Comparison of ENCODE assay signal across 9 mouse cellular contexts in the genomic region with DNA sequence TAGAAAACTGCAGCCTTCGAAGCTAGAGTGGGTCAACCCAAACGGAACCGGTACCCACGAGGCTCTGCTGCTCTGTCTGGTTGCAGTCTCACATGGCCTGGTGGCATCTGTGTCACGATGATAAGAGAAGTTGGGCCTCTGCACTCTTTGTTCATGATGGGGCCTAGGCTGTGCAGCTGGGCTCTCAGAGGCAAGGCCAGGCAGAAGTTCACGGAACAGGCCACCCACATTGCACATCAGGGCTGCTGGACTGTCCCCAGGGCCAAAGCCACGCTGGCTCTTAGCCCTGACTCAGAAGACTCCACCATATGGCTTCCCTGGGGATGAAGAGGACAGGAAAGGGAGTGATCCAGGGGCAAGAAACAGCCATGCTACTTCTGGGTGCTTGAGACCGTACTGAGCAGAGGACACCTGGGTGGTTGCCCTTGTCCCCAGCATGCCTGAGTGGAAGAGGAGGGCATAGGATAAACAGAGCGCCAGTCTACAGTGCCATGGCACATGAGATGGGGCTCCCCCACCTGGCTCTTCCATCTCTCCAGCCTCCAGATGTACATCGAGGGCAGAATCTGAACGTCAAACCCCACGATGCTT.
DNase-seq lines count a peak whose midpoint lies in the region; ATAC-seq and TF ChIP-seq lines count a peak whose summit lies in the region.
"Had no signal": no experiment of that assay in that cellular context is flagged by ENCODE, and none has a peak within 500 bp of the region (broad histone marks: within the 10 kb centered on the region; RNA-seq: fewer than 3 reads in every experiment).

No protein-coding gene starts in this region.

- H3K27ac ChIP-seq in neural tube, embryonic 13.5 days (replicated peaks) = peak overlapping the region; percentile 74
- H3K27ac ChIP-seq in heart, adult 2 months = no peak overlapping the region
- H3K27ac ChIP-seq in limb, embryonic 11.5 days (replicated peaks; ENCODE audit: low read depth, low read length) = 0 out of 2 replicates have a peak overlapping the region, but pooled peaks have one; percentile 8
- peak overlapping the region; percentile 71 for H3K27ac ChIP-seq in stomach, embryonic 16.5 days (ENCODE audit: low read length)
- H3K27ac ChIP-seq: macrophage had no signal

- intact Hi-C loops in heart, adult 2 months (cut with DNase I) = no loop called here

- no peak overlapping the region for H3K4me3 ChIP-seq in neural tube, embryonic 13.5 days
- no peak overlapping the region for H3K4me3 ChIP-seq in heart, adult 2 months
- H3K4me3 ChIP-seq in limb, embryonic 11.5 days (ENCODE audit: low read depth, low read length) = no peak overlapping the region
- H3K4me3 ChIP-seq in stomach, embryonic 16.5 days (replicated peaks; ENCODE audit: low read length) = no peak overlapping the region

- H3K4me1 ChIP-seq in neural tube, embryonic 13.5 days (replicated peaks) = peaks cover 32% of the 10 kb centered on the region
- H3K4me1 ChIP-seq in heart, adult 2 months (ENCODE audit: control insufficient read depth, insufficient read depth, low read length) = peaks cover 5% of the 10 kb centered on the region
- peaks cover 7% of the 10 kb centered on the region for H3K4me1 ChIP-seq in limb, embryonic 11.5 days (ENCODE audit: control insufficient read depth, insufficient read depth, low read length)
- H3K4me1 ChIP-seq in stomach, embryonic 16.5 days (ENCODE audit: control insufficient read depth, insufficient read depth, low read length) = peaks cover 26% of the 10 kb centered on the region

- H3K79me2 ChIP-seq in heart, adult 2 months (replicated peaks; ENCODE audit: control insufficient read depth, insufficient read depth, low read length) = no peaks in the 10 kb centered on the region

- WGBS in neural tube, embryonic 13.5 days = 70% methylated on average over 12 of the region's 12 CpGs
- 42% methylated on average over 12 of the region's 12 CpGs for WGBS in heart, adult 2 months
- WGBS in limb, embryonic 11.5 days = 69% methylated on average over 12 of the region's 12 CpGs
- 53% methylated on average over 12 of the region's 12 CpGs for WGBS in stomach, embryonic 16.5 days

- no peaks in the 10 kb centered on the region for H3K36me3 ChIP-seq in neural tube, embryonic 13.5 days
- H3K36me3 ChIP-seq in heart, adult 2 months (ENCODE audit: control insufficient read depth, insufficient read depth, low read length) = no peaks in the 10 kb centered on the region
- H3K36me3 ChIP-seq in limb, embryonic 11.5 days (ENCODE audit: control insufficient read depth, insufficient read depth, low read length) = no peaks in the 10 kb centered on the region
- no peaks in the 10 kb centered on the region for H3K36me3 ChIP-seq in stomach, embryonic 16.5 days (ENCODE audit: control insufficient read depth, insufficient read depth, low read length)

- ATAC-seq in neural tube, embryonic 13.5 days (ENCODE audit: low read depth) = peak; percentile 21; the same call in 1 of the 2 replicates
- peak; percentile 13; the same call in 1 of the 2 replicates for ATAC-seq in limb, embryonic 11.5 days (ENCODE audit: insufficient number of reproducible peaks, low FRiP score, low TSS enrichment, low read depth)
- no peak for ATAC-seq in stomach, embryonic 16.5 days (ENCODE audit: insufficient read depth, low FRiP score)

- no peak for TF ChIP-seq CTCF in heart, adult 2 months (IDR thresholded peaks at IDR 0.05)

- no peak overlapping the region for H3K9ac ChIP-seq in neural tube, embryonic 13.5 days
- no peak overlapping the region for H3K9ac ChIP-seq in heart, adult 2 months (ENCODE audit: low read depth, low read length)
- no peak overlapping the region for H3K9ac ChIP-seq in limb, embryonic 11.5 days (ENCODE audit: low read length)
- no peak overlapping the region for H3K9ac ChIP-seq in stomach, embryonic 16.5 days (ENCODE audit: low read length)

- TF ChIP-seq POLR2A in heart, adult 2 months (IDR thresholded peaks at IDR 0.05; ENCODE audit: insufficient read depth, low read depth, low read length) = no peak

- no peak overlapping the region for H3K4me2 ChIP-seq in neural tube, embryonic 13.5 days
- no peak overlapping the region for H3K4me2 ChIP-seq in limb, embryonic 11.5 days (ENCODE audit: low read depth, severe bottlenecking)
- H3K4me2 ChIP-seq in stomach, embryonic 16.5 days (ENCODE audit: low read depth, low read length) = no peak overlapping the region

- 0 out of 2 replicates have a peak, but pooled peaks have one; percentile 11 for TF ChIP-seq EP300 in heart, adult 2 months (IDR thresholded peaks at IDR 0.05; ENCODE audit: insufficient read depth, low read depth, low read length)

- DNase-seq in neural tube, embryonic 10.5 days (ENCODE audit: extremely low spot score, low spot score) = no peak
- peak; percentile 51 to 65 for DNase-seq in heart, adult 2 months
- DNase-seq in limb, embryonic 11.5 days (ENCODE audit: low spot score) = no peak
- no peak for DNase-seq in urinary bladder, postnatal 14 days (ENCODE audit: low spot score)
- no peak for DNase-seq in cerebellum, adult 11 months
- DNase-seq in thymus, postnatal 0 days (ENCODE audit: low spot score) = no peak

- no peaks in the 10 kb centered on the region for H3K9me3 ChIP-seq in neural tube, embryonic 13.5 days
- H3K9me3 ChIP-seq in limb, embryonic 11.5 days (ENCODE audit: control insufficient read depth, low read length) = no peaks in the 10 kb centered on the region
- H3K9me3 ChIP-seq in stomach, embryonic 16.5 days (replicated peaks; ENCODE audit: control insufficient read depth, low read length) = no peaks in the 10 kb centered on the region

- no peaks in the 10 kb centered on the region for H3K27me3 ChIP-seq in neural tube, embryonic 13.5 days
- no peaks in the 10 kb centered on the region for H3K27me3 ChIP-seq in heart, adult 2 months (ENCODE audit: control insufficient read depth, insufficient read depth, low read length)
- H3K27me3 ChIP-seq in limb, embryonic 11.5 days (ENCODE audit: control insufficient read depth, insufficient read depth, low read length) = no peaks in the 10 kb centered on the region
- H3K27me3 ChIP-seq in stomach, embryonic 16.5 days (ENCODE audit: control insufficient read depth, insufficient read depth, low read length) = no peaks in the 10 kb centered on the region

Comparison
In these comparisons a context has a peak if more than half of its experiments do, and no peak if none do; other contexts are left out.
1. DNase-seq: peak in heart, adult 2 months (2 of 2); none in neural tube, embryonic 10.5 days (single experiment), limb, embryonic 11.5 days (single experiment), urinary bladder, postnatal 14 days (single experiment), cerebellum, adult 11 months (single experiment) and thymus, postnatal 0 days (single experiment).